ENCODE assay signal across 12 mouse cellular contexts in the genomic region with DNA sequence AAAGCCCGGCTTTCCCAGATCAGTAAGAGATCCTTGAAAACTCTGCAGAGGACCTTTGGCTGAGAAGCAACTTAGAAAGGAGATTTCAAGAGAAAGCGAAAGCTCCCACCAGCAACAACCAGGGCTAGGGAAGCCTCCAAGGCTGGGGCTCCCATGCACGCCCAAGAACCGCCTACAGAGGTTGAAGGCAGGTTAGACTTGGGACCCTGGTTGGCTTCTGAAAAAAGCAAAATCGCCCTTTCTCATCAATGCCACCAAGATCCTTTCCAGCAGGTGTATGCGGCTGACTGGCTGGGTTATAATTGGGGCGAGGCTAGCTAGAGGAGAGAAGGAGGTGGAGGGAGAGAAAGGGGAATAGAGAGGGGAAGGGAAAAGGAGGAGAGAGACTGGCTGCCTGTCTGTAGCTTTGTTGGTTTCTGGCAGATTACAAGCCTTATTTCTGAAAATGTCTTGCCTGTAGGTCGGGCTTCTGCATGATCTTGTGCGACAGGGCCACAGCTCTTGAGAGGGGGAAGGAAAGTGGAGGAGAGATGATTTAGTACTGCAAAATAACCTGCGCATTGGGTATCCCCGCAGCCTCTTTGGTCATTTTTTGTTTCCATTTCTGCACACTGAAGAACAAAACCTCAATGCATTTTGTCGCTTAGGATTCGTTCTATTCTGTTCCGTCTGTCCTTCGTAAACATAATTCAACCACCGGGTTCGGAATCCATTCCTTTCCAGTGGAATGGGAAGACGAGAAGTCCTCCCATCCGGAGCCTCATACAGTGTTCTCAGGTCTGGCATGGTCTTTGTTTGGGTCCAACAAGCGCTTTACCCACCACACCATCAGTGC.
A peak's percentile ranks its signal among the peaks of the same experiment; 100 is the strongest.
DNase-seq lines count a peak whose midpoint lies in the region; ATAC-seq lines count a peak whose summit lies in the region.
"Had no signal": no experiment of that assay in that cellular context is flagged by ENCODE, and none has a peak within 500 bp of the region (broad histone marks: within the 10 kb centered on the region; RNA-seq: fewer than 3 reads in every experiment).

No protein-coding gene starts in this region.

- DNase-seq in heart, adult 11 months = no peak
- DNase-seq in right cerebral cortex, postnatal 4 days = peak; percentile 6
- DNase-seq in right cerebral cortex, postnatal 10 days (ENCODE audit: low spot score in 2 of 2) = no peak
- DNase-seq in midbrain, embryonic 11.5 days (ENCODE audit: low spot score, missing footprints) = peak; percentile 95
- DNase-seq in frontal cortex, adult 2 months (ENCODE audit: extremely low spot score in 1 of 2, low spot score in 1 of 2) = no peak
- no peak for DNase-seq in layer of hippocampus, adult 9-10 months (ENCODE audit: low spot score)
- DNase-seq: cerebellum, postnatal 36 days; liver, embryonic 13.5 days had no signal

- peak overlapping the region; percentile 44 for H3K4me2 ChIP-seq in heart, embryonic 15.5 days
- peak overlapping the region; percentile 38 for H3K4me2 ChIP-seq in midbrain, embryonic 11.5 days
- H3K4me2 ChIP-seq: hindbrain, embryonic 15.5 days; liver, embryonic 13.5 days had no signal

- no peak overlapping the region for H3K9ac ChIP-seq in heart, embryonic 15.5 days
- H3K9ac ChIP-seq in midbrain, embryonic 11.5 days (ENCODE audit: low read length) = no peak overlapping the region; the same call in 1 of the 2 replicates
- H3K9ac ChIP-seq: hindbrain, embryonic 15.5 days; liver, embryonic 13.5 days had no signal

- peaks cover 82% of the 10 kb centered on the region for H3K27me3 ChIP-seq in heart, embryonic 15.5 days
- H3K27me3 ChIP-seq in midbrain, embryonic 11.5 days (ENCODE audit: control insufficient read depth, insufficient read depth, low read length) = peaks cover 63% of the 10 kb centered on the region

- no peaks in the 10 kb centered on the region for H3K36me3 ChIP-seq in heart, embryonic 15.5 days
- no peaks in the 10 kb centered on the region for H3K36me3 ChIP-seq in midbrain, embryonic 11.5 days (ENCODE audit: control insufficient read depth, insufficient read depth, low read length)
- H3K36me3 ChIP-seq: hindbrain, embryonic 15.5 days; liver, embryonic 13.5 days had no signal

- no peaks in the 10 kb centered on the region for H3K9me3 ChIP-seq in heart, embryonic 15.5 days (replicated peaks)
- H3K9me3 ChIP-seq in midbrain, embryonic 11.5 days (ENCODE audit: control insufficient read depth, low read length) = no peaks in the 10 kb centered on the region
- H3K9me3 ChIP-seq: hindbrain, embryonic 15.5 days; liver, embryonic 13.5 days had no signal

- peaks cover 23% of the 10 kb centered on the region for H3K4me1 ChIP-seq in heart, embryonic 15.5 days (replicated peaks)
- H3K4me1 ChIP-seq in midbrain, embryonic 11.5 days (ENCODE audit: control insufficient read depth, insufficient read depth, low read length) = peaks cover 22% of the 10 kb centered on the region
- H3K4me1 ChIP-seq: liver, embryonic 13.5 days had no signal

- 11% methylated on average over 20 of the region's 20 CpGs for WGBS in heart, embryonic 15.5 days
- WGBS in midbrain, embryonic 11.5 days = 1% methylated on average over 20 of the region's 20 CpGs

- H3K4me3 ChIP-seq in heart, embryonic 15.5 days = peak overlapping the region; percentile 26
- H3K4me3 ChIP-seq in midbrain, embryonic 11.5 days (ENCODE audit: low read depth, low read length) = no peak overlapping the region
- H3K4me3 ChIP-seq: hindbrain, embryonic 15.5 days; liver, embryonic 13.5 days had no signal

- no peak overlapping the region for H3K27ac ChIP-seq in heart, embryonic 15.5 days
- H3K27ac ChIP-seq in midbrain, embryonic 11.5 days (ENCODE audit: low read depth, low read length) = no peak overlapping the region
- H3K27ac ChIP-seq: hindbrain, embryonic 15.5 days; liver, embryonic 13.5 days had no signal

- ATAC-seq in heart, embryonic 15.5 days (replicated peaks; ENCODE audit: insufficient number of reproducible peaks, insufficient read depth, low FRiP score, low read depth) = no peak
- ATAC-seq in midbrain, embryonic 11.5 days (ENCODE audit: low FRiP score) = no peak
- ATAC-seq in frontal cortex, adult (ENCODE audit: low TSS enrichment) = no peak
- ATAC-seq: CD4-positive, CD25-positive, alpha-beta regulatory T cell, adult 4 months had no signal

Comparison
In these comparisons a context has a peak if more than half of its experiments do, and no peak if none do; other contexts are left out.
1. DNase-seq: peak in right cerebral cortex, postnatal 4 days (single experiment) and midbrain, embryonic 11.5 days (single experiment); none in heart, adult 11 months (single experiment), right cerebral cortex, postnatal 10 days (0 of 2), frontal cortex, adult 2 months (0 of 2) and layer of hippocampus, adult 9-10 months (single experiment).